Mouse (Mus musculus): ENCODE results near the gene Kdf1.

Kdf1 gene

GRCm38 (mm10) chr4:133557041-133557717 is 38.4 kb downstream of the Kdf1 start:
- DNase-seq: peak; percentile 69

- DNase-seq: no peak
Observed at GRCm38 (mm10) chr4:133559846-133560245, 41.1 kb downstream of the Kdf1 start.

- DNase-seq: no peak
Observed at GRCm38 (mm10) chr4:133561622-133562021, 42.9 kb downstream of the Kdf1 start.

GRCm38 (mm10) chr4:133563123-133563571 is 44.4 kb downstream of the Kdf1 start:
- DNase-seq: peak; percentile 84

GRCm38 (mm10) chr4:133567251-133567650 is 48.5 kb downstream of the Kdf1 start:
- no peak for DNase-seq

GRCm38 (mm10) chr4:133569291-133570065 is 50.7 kb downstream of the Kdf1 start:
- DNase-seq: no peak

GRCm38 (mm10) chr4:133570066-133570466 is 51.3 kb downstream of the Kdf1 start:
- peak; percentile 76 for DNase-seq

- peak; percentile 96 for DNase-seq
Observed at GRCm38 (mm10) chr4:133574070-133574842, 55.5 kb downstream of the Kdf1 start, which contains the start of gene Gpatch3. Gene Gpatch3 (plus strand): TSS chr4:133574745.

GRCm38 (mm10) chr4:133574843-133575202 is 56.1 kb downstream of the Kdf1 start:
- no peak for DNase-seq

- no peak for DNase-seq
Observed at GRCm38 (mm10) chr4:133577983-133578382, 59.2 kb downstream of the Kdf1 start.

All from kidney, adult 18-20 months (tissue).